Mouse (Mus musculus) forebrain, embryonic 11.5 days (tissue): ENCODE measurements at regions not wholly inside any gene's neighbourhood (a gene's known extent, or its start where the extent isn't known, plus 50 kb on each side); places are given as distances from the start of the nearest gene placed in this dataset.
"Not testable (repeated sequence)": the region's sequence is repeated elsewhere in the genome, so short reads cannot be mapped to it uniquely, and the experiment has no call there.

Source experiments
- ATAC-seq: fragments of 200-750 bp; cut with Nextera tagmentation; replicated peaks from 2 replicates; pipeline ENCODE4 v1.8.0; 2017; ENCODE audit warnings: moderate TSS enrichment; ENCODE audit not compliant: low FRiP score
- DNase-seq: peaks from one replicate; pipeline ENCODE4 v3.0.0-alpha.2; 2017; ENCODE audit warnings: low spot score
- H3K27ac ChIP-seq: fragments of 300-500 bp; sonication (generic); 2 replicates; pipeline ENCODE4 v1.5.1; 2014; ENCODE audit warnings: low read depth, low read length
- H3K27me3 ChIP-seq: fragments of 300-500 bp; sonication (generic); 2 replicates; pipeline ENCODE4 v1.6.1; 2014; ENCODE audit warnings: mild to moderate bottlenecking, low read length, mixed read lengths; ENCODE audit not compliant: control insufficient read depth, insufficient read depth
- H3K36me3 ChIP-seq: fragments of 300-500 bp; sonication (generic); 2 replicates; pipeline ENCODE4 v1.6.1; 2014; ENCODE audit warnings: mild to moderate bottlenecking, low read length, moderate library complexity, mixed read lengths; ENCODE audit not compliant: control insufficient read depth, insufficient read depth
- H3K4me1 ChIP-seq: fragments of 300-500 bp; sonication (generic); replicated peaks from 2 replicates; pipeline ENCODE4 v1.6.1; 2014; ENCODE audit warnings: low read length, mixed read lengths; ENCODE audit not compliant: control insufficient read depth, insufficient read depth
- H3K4me2 ChIP-seq: fragments of 300-500 bp; sonication (generic); 2 replicates; pipeline ENCODE4 v1.6.1; 2014; ENCODE audit warnings: low read depth, mild to moderate bottlenecking, low read length, moderate library complexity, mixed read lengths; ENCODE audit not compliant: severe bottlenecking
- H3K4me3 ChIP-seq: fragments of 300-500 bp; sonication (generic); 2 replicates; pipeline ENCODE4 v1.5.1; 2014; ENCODE audit warnings: low read depth, low read length
- H3K9ac ChIP-seq: fragments of 300-500 bp; sonication (generic); 2 replicates; pipeline ENCODE4 v1.6.1; 2014; ENCODE audit warnings: low read length
- H3K9me3 ChIP-seq: fragments of 300-500 bp; sonication (generic); 2 replicates; pipeline ENCODE4 v1.6.1; 2016; ENCODE audit warnings: low read length, mixed read lengths; ENCODE audit not compliant: control insufficient read depth
- WGBS: fragments of 180-500 bp; shearing (Covaris S2); extraction: QIAGEN DNeasy Blood & Tissue Kit; methylation state at CpG from one replicate; pipeline ENCODE4 v1.1.7; 2014; 5-methylcytosine and 5-hydroxymethylcytosine counted together

- no peaks in the 10 kb centered on the region for H3K9me3 ChIP-seq
- no peak for DNase-seq
- 76% methylated on average over 1 of the region's 1 CpGs for WGBS
Observed at GRCm38 (mm10) chr1:161663351-161663750, 124.9 kb downstream of the Fasl start.

DNA sequence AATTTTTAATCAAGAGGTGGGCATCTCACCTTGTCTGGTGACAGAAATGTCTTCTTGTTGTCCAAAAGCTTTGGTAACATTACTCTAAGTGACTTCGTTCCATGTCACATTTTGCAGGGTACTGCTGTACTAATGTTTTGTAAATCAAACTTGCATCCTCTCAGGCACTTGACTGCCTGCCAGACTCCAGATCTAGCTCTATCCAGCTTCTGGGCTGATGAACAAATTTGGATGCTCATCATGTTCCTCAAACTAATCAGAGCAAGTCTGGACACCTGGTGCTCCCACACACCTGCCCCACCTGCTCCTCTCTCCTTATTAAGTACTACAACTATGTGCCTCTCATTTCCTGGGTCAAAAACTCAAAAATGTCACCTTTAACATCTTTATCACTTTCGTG, 126.1 kb downstream of the Fasl start:
- 89% methylated on average over 2 of the region's 2 CpGs for WGBS
- Histone ChIP-seq H3K27me3 (no peaks in the 10 kb centered on the region), H3K36me3 (no peaks in the 10 kb centered on the region), H3K9me3 (no peaks in the 10 kb centered on the region), H3K4me3 (no peak overlapping the region), H3K4me1 (no peaks in the 10 kb centered on the region), H3K9ac (no peak overlapping the region), H3K27ac (no peak overlapping the region), H3K4me2 (no peak overlapping the region)
- ATAC-seq = no peak
- DNase-seq = no peak

More at GRCm38 (mm10) chr1:161663351-161663750, 124.9 kb downstream of the Fasl start:
- ATAC-seq = no peak
- Histone ChIP-seq H3K36me3 (no peaks in the 10 kb centered on the region), H3K27me3 (no peaks in the 10 kb centered on the region), H3K4me1 (no peaks in the 10 kb centered on the region), H3K9ac (no peak overlapping the region), H3K27ac (no peak overlapping the region), H3K4me2 (no peak overlapping the region), H3K4me3 (no peak overlapping the region)

- Histone ChIP-seq H3K27me3 (no peaks in the 10 kb centered on the region), H3K4me1 (no peaks in the 10 kb centered on the region), H3K9me3 (no peaks in the 10 kb centered on the region), H3K9ac (no peak overlapping the region), H3K27ac (no peak overlapping the region), H3K4me2 (no peak overlapping the region), H3K4me3 (no peak overlapping the region), H3K36me3 (no peaks in the 10 kb centered on the region)
- no peak for ATAC-seq
- DNase-seq = no peak
- WGBS = 83% methylated on average over 1 of the region's 1 CpGs
Observed at GRCm38 (mm10) chr1:161657511-161657910, 130.8 kb downstream of the Fasl start.

GRCm38 (mm10) chr1:161649387-161649786, 138.9 kb downstream of the Fasl start:
- H3K27me3 ChIP-seq = no peaks in the 10 kb centered on the region
- no peak overlapping the region for H3K9ac ChIP-seq
- no peak overlapping the region for H3K4me2 ChIP-seq
- ATAC-seq (no peak), DNase-seq (no peak)
- no peak overlapping the region for H3K4me3 ChIP-seq
- no peak overlapping the region for H3K27ac ChIP-seq
- H3K9me3 ChIP-seq = no peaks in the 10 kb centered on the region
- no peaks in the 10 kb centered on the region for H3K36me3 ChIP-seq
- 61% methylated on average over 2 of the region's 2 CpGs for WGBS
- H3K4me1 ChIP-seq = no peaks in the 10 kb centered on the region

DNA sequence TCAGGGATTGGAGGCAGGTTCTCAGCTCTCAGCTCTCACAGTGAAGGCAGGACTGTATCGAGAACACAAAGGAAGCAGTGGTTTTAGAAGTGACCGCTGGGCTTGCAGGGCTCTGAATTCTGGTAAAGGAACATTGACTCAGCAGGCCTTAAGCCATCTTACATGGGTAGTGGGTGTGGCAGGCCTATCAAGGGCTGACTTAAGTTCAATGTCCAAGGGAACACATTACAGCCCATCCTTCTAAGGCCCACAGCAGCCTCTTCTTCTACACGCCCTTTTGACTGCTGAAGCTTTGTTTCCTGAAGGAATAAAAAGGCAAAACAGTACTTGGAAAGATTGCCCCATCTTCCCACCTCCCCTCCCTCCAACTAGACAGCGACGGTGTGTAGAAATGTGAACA, 137.6 kb downstream of the Tnfsf18 start:
- no peaks in the 10 kb centered on the region for H3K9me3 ChIP-seq
- no peak overlapping the region for H3K27ac ChIP-seq
- H3K4me1 ChIP-seq = no peaks in the 10 kb centered on the region
- H3K36me3 ChIP-seq = no peaks in the 10 kb centered on the region
- WGBS = 83% methylated on average over 5 of the region's 5 CpGs
- no peak overlapping the region for H3K9ac ChIP-seq
- H3K4me2 ChIP-seq = no peak overlapping the region
- H3K4me3 ChIP-seq = no peak overlapping the region
- no peaks in the 10 kb centered on the region for H3K27me3 ChIP-seq
- DNase-seq = no peak
- no peak for ATAC-seq

DNA sequence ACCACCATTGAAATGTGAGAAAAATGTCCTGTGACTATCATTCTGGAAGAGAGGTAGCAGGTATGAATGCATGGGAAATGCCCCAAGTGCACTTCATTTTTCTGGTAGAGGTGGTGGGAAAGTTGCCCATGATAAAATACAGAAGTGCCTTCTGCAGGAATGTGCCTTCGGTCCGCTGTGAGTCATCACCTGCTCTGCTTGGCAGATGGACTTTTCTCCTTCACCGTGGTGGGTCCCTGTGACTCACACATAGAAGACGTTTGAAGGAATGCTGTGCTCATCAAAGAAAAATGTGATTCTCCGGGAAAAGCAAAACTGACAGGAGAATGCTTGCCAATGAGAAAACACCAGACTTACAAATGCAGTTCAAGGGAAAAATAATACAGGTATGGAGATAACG, 126.8 kb downstream of the Tnfsf18 start:
- H3K27me3 ChIP-seq = no peaks in the 10 kb centered on the region
- no peak overlapping the region for H3K4me2 ChIP-seq
- H3K9me3 ChIP-seq = no peaks in the 10 kb centered on the region
- WGBS = 86% methylated on average over 6 of the region's 6 CpGs
- DNase-seq (no peak), ATAC-seq (no peak)
- no peak overlapping the region for H3K27ac ChIP-seq
- no peaks in the 10 kb centered on the region for H3K4me1 ChIP-seq
- H3K36me3 ChIP-seq = no peaks in the 10 kb centered on the region
- H3K4me3 ChIP-seq = no peak overlapping the region
- no peak overlapping the region for H3K9ac ChIP-seq

DNA sequence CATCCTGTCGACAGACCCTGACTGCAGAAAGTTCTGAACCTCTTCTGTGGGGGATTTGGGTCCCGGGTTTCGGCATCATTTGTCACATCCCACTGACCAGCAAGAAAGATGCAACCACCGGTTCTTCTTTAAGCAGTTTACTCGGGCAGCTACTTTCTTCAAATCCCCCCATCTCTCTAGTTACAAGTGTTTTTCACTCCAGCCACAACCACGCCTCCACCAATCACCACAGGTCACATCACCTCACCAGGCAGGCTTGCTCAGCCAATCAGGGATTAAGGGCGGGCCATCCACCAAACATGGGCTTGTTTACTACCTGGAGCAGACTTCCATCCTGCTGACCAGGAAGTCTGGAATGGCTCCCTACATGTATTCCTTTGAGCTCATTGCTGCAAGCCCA, 119.6 kb downstream of the Tnfsf18 start:
- not testable (repeated sequence) for H3K4me3 ChIP-seq, H3K27ac ChIP-seq, H3K27me3 ChIP-seq, ATAC-seq, DNase-seq, H3K4me2 ChIP-seq, H3K9me3 ChIP-seq, H3K4me1 ChIP-seq, H3K9ac ChIP-seq, H3K36me3 ChIP-seq
- 91% methylated on average over 6 of the region's 7 CpGs for WGBS

DNA sequence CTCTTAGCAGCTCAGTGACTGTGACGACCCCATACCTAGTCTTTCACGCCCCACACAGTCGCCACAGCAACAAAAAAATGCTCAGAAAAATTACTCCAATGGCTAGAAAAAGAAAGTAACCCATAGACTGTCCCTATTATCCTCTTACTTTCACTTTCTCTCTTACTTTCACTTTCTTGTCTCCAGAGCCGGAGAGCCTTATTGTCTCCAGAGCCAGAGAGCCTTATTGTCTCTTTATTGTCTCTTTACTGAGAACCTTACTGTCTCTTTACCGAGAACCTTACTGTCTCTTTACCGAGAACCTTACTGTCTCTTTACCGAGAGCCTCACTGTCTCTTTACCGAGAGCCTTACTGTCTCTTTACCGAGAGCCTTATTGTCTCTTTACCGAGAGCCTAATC, 119.2 kb downstream of the Tnfsf18 start:
- H3K36me3 ChIP-seq, H3K27ac ChIP-seq, H3K4me3 ChIP-seq, H3K9ac ChIP-seq, H3K4me1 ChIP-seq, H3K9me3 ChIP-seq, DNase-seq, ATAC-seq, H3K27me3 ChIP-seq, H3K4me2 ChIP-seq: not testable (repeated sequence)
- WGBS = 89% methylated on average over 10 of the region's 10 CpGs

DNA sequence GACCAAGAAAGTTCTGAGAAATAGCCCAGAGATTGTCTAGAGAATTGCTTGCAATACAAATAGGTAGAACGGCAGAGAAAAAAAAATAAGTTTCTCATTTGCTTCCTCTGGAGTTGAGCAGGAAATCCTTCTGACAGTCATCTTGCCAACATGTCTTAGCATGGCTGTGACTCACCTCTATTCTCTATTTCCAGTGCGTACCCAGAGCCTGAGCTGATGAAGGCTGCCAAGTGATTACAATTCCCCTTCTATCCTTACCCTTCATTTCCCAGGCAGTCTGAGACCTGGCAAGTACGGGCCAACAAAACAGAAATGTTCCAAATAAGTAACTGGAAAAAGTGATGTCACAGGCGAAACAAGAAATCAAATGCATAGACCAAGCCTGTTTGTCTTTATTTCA, 113.0 kb downstream of the Tnfsf18 start:
- ATAC-seq (no peak), DNase-seq (no peak)
- no peaks in the 10 kb centered on the region for H3K9me3 ChIP-seq
- H3K4me3 ChIP-seq = no peak overlapping the region
- 89% methylated on average over 4 of the region's 4 CpGs for WGBS
- H3K27ac ChIP-seq = no peak overlapping the region
- no peaks in the 10 kb centered on the region for H3K4me1 ChIP-seq
- H3K36me3 ChIP-seq = no peaks in the 10 kb centered on the region
- no peaks in the 10 kb centered on the region for H3K27me3 ChIP-seq
- H3K4me2 ChIP-seq = no peak overlapping the region
- no peak overlapping the region for H3K9ac ChIP-seq
